Mouse (Mus musculus): ENCODE results near the gene Scn1a. TPM values are rescaled to one million over a fixed set of nuclear protein-coding genes. Genes with fewer than 3 reads are reported as not detected.

The Scn1a gene
- polyA plus RNA-seq, 1 experiment from 2014 or later = 1.8 TPM

DNA sequence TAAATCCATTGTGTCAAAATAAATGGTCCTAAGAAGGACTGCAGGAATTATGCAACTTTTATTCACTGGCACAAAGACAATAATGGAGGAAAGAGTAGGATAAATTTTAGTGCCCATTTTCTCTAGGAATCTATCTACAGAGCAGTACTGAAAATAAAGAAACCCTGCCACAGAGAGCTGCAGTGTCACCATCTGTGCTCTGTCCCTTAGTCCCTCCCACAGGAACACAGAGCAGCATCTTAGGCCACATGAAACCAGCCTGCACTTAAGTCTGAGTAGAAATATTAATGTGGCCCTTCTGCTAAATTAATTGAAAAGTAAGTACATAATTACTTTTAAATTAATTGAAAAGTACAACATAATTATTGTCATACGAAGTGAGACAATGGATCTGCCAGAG, 196.6 kb downstream of the Scn1a start:
- H3K27me3 ChIP-seq = no peaks in the 10 kb centered on the region
- ATAC-seq (ENCODE audit: insufficient number of reproducible peaks, insufficient read depth, low FRiP score, low TSS enrichment, low read depth) = no peak
- no peaks in the 10 kb centered on the region for H3K4me1 ChIP-seq (replicated peaks)
- H3K9me3 ChIP-seq = no peaks in the 10 kb centered on the region
- 87% methylated on average over 1 of the region's 1 CpGs for WGBS
- H3K36me3 ChIP-seq = peaks cover 53% of the 10 kb centered on the region
- H3K4me3 ChIP-seq (replicated peaks) = no peak overlapping the region
- H3K27ac ChIP-seq = no peak overlapping the region
- H3K4me2 ChIP-seq = no peak overlapping the region
- no peak overlapping the region for H3K9ac ChIP-seq (replicated peaks)

DNA sequence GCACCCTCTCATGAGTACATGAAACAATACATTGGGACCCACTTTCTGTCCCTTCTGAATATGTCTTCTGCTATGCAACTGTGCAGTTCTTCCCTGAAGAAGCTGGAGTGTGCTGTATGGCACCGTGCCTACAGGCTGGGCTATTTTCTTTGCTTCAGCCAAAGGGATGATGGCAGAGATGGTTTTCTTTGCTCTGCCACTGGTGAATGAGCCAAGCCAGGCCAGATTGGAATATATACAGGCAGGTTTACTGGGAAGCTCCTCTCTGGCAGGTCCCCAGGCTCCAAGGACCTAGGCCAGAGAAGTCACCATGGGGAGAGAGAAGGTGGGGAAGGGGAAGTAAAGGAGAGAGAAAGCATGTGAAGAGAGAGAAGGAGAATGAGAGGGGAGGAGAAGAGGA, 200.3 kb downstream of the Scn1a start:
- ATAC-seq (ENCODE audit: insufficient number of reproducible peaks, insufficient read depth, low FRiP score, low TSS enrichment, low read depth) = no peak

DNA sequence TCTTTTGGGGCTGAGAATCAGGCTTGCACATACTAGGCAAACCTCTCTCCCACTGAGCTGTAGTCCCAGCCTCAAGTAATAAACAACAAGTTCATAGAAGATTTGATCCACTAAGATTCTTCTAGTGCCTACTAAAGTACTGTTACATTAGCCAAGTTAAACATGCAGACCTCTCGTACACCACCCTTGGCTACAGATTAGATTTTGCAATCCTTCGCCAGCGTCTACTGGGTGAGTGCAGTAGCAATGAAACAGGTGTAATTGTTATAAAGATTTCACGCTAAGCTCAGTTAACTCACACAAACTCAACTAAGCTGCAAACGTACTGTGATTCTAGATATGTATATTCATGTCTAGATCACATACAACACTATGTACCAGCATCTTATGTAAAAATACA, 201.8 kb downstream of the Scn1a start:
- H3K27ac ChIP-seq = no peak overlapping the region

More for the DNA sequence above, 200.3 kb downstream of the Scn1a start:
- WGBS = 89% methylated on average over 1 of the region's 1 CpGs
- Histone ChIP-seq H3K9me3 (no peaks in the 10 kb centered on the region), H3K4me3 (replicated peaks) (no peak overlapping the region), H3K4me2 (no peak overlapping the region), H3K27ac (no peak overlapping the region), H3K27me3 (no peaks in the 10 kb centered on the region), H3K4me1 (replicated peaks) (no peaks in the 10 kb centered on the region), H3K36me3 (peaks cover 45% of the 10 kb centered on the region), H3K9ac (replicated peaks) (no peak overlapping the region)

DNA sequence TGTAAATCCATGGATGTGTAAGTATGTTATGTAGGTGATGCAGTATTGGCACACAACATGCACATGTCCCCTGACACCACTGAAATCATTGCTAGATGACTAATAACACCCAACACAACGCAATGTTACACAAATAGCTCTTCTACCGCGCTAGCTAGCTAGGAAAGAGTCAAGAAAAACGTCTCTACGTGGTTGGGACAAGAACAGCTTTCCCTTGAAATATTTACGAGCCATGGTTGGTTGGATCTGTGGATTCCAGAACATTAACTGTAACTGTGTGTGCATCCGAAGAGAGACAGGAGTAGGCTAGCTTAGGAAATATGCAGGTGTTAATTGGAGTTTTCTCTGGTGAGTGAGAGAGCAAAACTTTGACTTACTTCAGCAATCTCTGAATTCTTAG, 219.7 kb downstream of the Scn1a start:
- Histone ChIP-seq H3K36me3 (peaks cover 28% of the 10 kb centered on the region), H3K4me1 (replicated peaks) (no peaks in the 10 kb centered on the region)

More for the DNA sequence above, 201.8 kb downstream of the Scn1a start:
- 90% methylated on average over 5 of the region's 5 CpGs for WGBS
- H3K9ac ChIP-seq (replicated peaks) = no peak overlapping the region
- no peak overlapping the region for H3K4me2 ChIP-seq
- H3K9me3 ChIP-seq = no peaks in the 10 kb centered on the region
- H3K4me3 ChIP-seq (replicated peaks) = no peak overlapping the region
- H3K4me1 ChIP-seq (replicated peaks) = no peaks in the 10 kb centered on the region
- no peaks in the 10 kb centered on the region for H3K27me3 ChIP-seq
- H3K36me3 ChIP-seq = peaks cover 48% of the 10 kb centered on the region
- no peak for ATAC-seq (ENCODE audit: insufficient number of reproducible peaks, insufficient read depth, low FRiP score, low TSS enrichment, low read depth)

More for the DNA sequence above, 219.7 kb downstream of the Scn1a start:
- WGBS = 87% methylated on average over 7 of the region's 7 CpGs
- no peak for ATAC-seq (ENCODE audit: insufficient number of reproducible peaks, insufficient read depth, low FRiP score, low TSS enrichment, low read depth)
- Histone ChIP-seq H3K4me2 (no peak overlapping the region), H3K9ac (replicated peaks) (no peak overlapping the region), H3K9me3 (no peaks in the 10 kb centered on the region), H3K27me3 (no peaks in the 10 kb centered on the region), H3K27ac (no peak overlapping the region), H3K4me3 (replicated peaks) (no peak overlapping the region)

Other genes starting within 250 kb of the Scn1a start
- gene Ttc21b, start 184.2 kb downstream of the Scn1a start, polyA plus RNA-seq (2016; fragmentation: Nextera tagmentation; extraction: Ambion mirVana) = 18.3 and 18.8 TPM in 2 replicates
- 0.73 and 1.5 TPM in 2 replicates for gene Scn9a, start 194.1 kb upstream of the Scn1a start, polyA plus RNA-seq (2016; fragmentation: Nextera tagmentation; extraction: Ambion mirVana)

All from limb, embryonic 12.5 days (tissue).